Mouse (Mus musculus): ENCODE data around the gene Gckr. TPM values are rescaled to one million over a fixed set of nuclear protein-coding genes. Genes with fewer than 3 reads are reported as not detected.
A peak's percentile ranks its signal among the peaks of the same experiment; 100 is the strongest.

Gene Gckr
- polyA plus RNA-seq, 2 experiments = 13.3 to 16.4 TPM

GRCm38 (mm10) chr5:31291361-31291688, 5.9 kb upstream of the Gckr start:
- Histone ChIP-seq H3K27me3 (ENCODE audit: control insufficient read depth, insufficient read depth, low read length) (peaks cover 20% of the 10 kb centered on the region), H3K4me2 (ENCODE audit: low read depth) (peak overlapping the region; percentile 94), H3K36me3 (replicated peaks; ENCODE audit: control insufficient read depth, insufficient read depth, low read depth) (no peaks in the 10 kb centered on the region), H3K4me1 (replicated peaks; ENCODE audit: control insufficient read depth in 2 of 2, insufficient read depth in 2 of 2, low read length in 1 of 2) (peaks cover 6 to 16% of the 10 kb centered on the region in 2 experiments), H3K9me3 (ENCODE audit: control insufficient read depth, low read length) (no peaks in the 10 kb centered on the region), H3K9ac (replicated peaks) (peak overlapping the region; percentile 71), H3K4me3 (ENCODE audit: insufficient read depth in 1 of 2, low read depth in 2 of 2, low read length in 2 of 2) (peak overlapping the region; percentile 70 to 83), H3K27ac (peak overlapping the region; percentile 66)
- WGBS (ENCODE audit: insufficient replicate concordance) = 5% methylated on average over 9 of the region's 9 CpGs
- no peak for DNase-seq (ENCODE audit: low read depth in 3 of 3, low spot score in 3 of 3)
- no peak for TF ChIP-seq EP300 (IDR thresholded peaks at IDR 0.05; ENCODE audit: low read depth)
- no peak for TF ChIP-seq CTCF (IDR thresholded peaks at IDR 0.05; ENCODE audit: low read depth)
- peak; percentile 60 for ATAC-seq (ENCODE audit: insufficient read depth)

- ATAC-seq (ENCODE audit: insufficient read depth) (no peak), DNase-seq (ENCODE audit: low read depth in 3 of 3, low spot score in 3 of 3) (no peak)
- H3K4me2 ChIP-seq (ENCODE audit: low read depth) = peak overlapping the region; percentile 53
- H3K27me3 ChIP-seq (ENCODE audit: control insufficient read depth, insufficient read depth, low read length) = peaks cover 32% of the 10 kb centered on the region
- H3K9me3 ChIP-seq (ENCODE audit: control insufficient read depth, low read length) = no peaks in the 10 kb centered on the region
- no peak overlapping the region for H3K27ac ChIP-seq
- WGBS (ENCODE audit: insufficient replicate concordance) = 15% methylated on average over 29 of the region's 29 CpGs
- H3K36me3 ChIP-seq (replicated peaks; ENCODE audit: control insufficient read depth, insufficient read depth, low read depth) = no peaks in the 10 kb centered on the region
- no peak overlapping the region for H3K9ac ChIP-seq (replicated peaks)
- no peak for TF ChIP-seq CTCF (IDR thresholded peaks at IDR 0.05; ENCODE audit: low read depth)
- TF ChIP-seq EP300 (IDR thresholded peaks at IDR 0.05; ENCODE audit: low read depth) = no peak
- H3K4me1 ChIP-seq (replicated peaks; ENCODE audit: control insufficient read depth in 2 of 2, insufficient read depth in 2 of 2, low read length in 1 of 2) = peaks cover 5 to 12% of the 10 kb centered on the region in 2 experiments
- H3K4me3 ChIP-seq (ENCODE audit: insufficient read depth in 1 of 2, low read depth in 2 of 2, low read length in 2 of 2) = peak overlapping the region; percentile 36 to 47
Measured at GRCm38 (mm10) chr5:31294964-31295605, 2.2 kb upstream of the Gckr start.

GRCm38 (mm10) chr5:31295606-31296141, 1.6 kb upstream of the Gckr start, which contains the start of gene Fndc4:
Gene Fndc4 (minus strand): TSS chr5:31296080.
- H3K9me3 ChIP-seq (ENCODE audit: control insufficient read depth, low read length) = no peaks in the 10 kb centered on the region
- peak within 1 kb of the TSS; percentile 36 to 47 for H3K4me3 ChIP-seq (ENCODE audit: insufficient read depth in 1 of 2, low read depth in 2 of 2, low read length in 2 of 2)
- H3K27me3 ChIP-seq (ENCODE audit: control insufficient read depth, insufficient read depth, low read length) = peaks cover 32% of the 10 kb centered on the region
- DNase-seq (ENCODE audit: low read depth in 3 of 3, low spot score in 3 of 3) (no peak), ATAC-seq (ENCODE audit: insufficient read depth) (no peak)
- H3K27ac ChIP-seq = no peak within 1 kb of the TSS
- H3K4me2 ChIP-seq (ENCODE audit: low read depth) = peak within 1 kb of the TSS; percentile 53
- TF ChIP-seq CTCF (IDR thresholded peaks at IDR 0.05; ENCODE audit: low read depth) = no peak
- H3K36me3 ChIP-seq (replicated peaks; ENCODE audit: control insufficient read depth, insufficient read depth, low read depth) = no peaks in the 10 kb centered on the region
- H3K4me1 ChIP-seq (replicated peaks; ENCODE audit: control insufficient read depth in 2 of 2, insufficient read depth in 2 of 2, low read length in 1 of 2) = peaks cover 3 to 6% of the 10 kb centered on the region in 2 experiments
- 0 out of 2 replicates have a peak within 1 kb of the TSS, but pooled peaks have one; percentile 12 for H3K9ac ChIP-seq (replicated peaks)
- WGBS (ENCODE audit: insufficient replicate concordance) = 1% methylated on average over 40 of the region's 46 CpGs

GRCm38 (mm10) chr5:31297981-31298380, 738 bp downstream of the Gckr start:
- WGBS (ENCODE audit: insufficient replicate concordance) = 46% methylated on average over 3 of the region's 3 CpGs
- Histone ChIP-seq H3K27me3 (ENCODE audit: control insufficient read depth, insufficient read depth, low read length) (peaks cover 32% of the 10 kb centered on the region), H3K27ac (no peak overlapping the region), H3K9ac (replicated peaks) (no peak overlapping the region), H3K36me3 (replicated peaks; ENCODE audit: control insufficient read depth, insufficient read depth, low read depth) (no peaks in the 10 kb centered on the region), H3K4me1 (replicated peaks; ENCODE audit: control insufficient read depth in 2 of 2, insufficient read depth in 2 of 2, low read length in 1 of 2) (peaks cover 0 to 1% of the 10 kb centered on the region in 2 experiments; a peak in 1 of 4 replicates), H3K4me2 (ENCODE audit: low read depth) (no peak overlapping the region), H3K9me3 (ENCODE audit: control insufficient read depth, low read length) (no peaks in the 10 kb centered on the region), H3K4me3 (ENCODE audit: insufficient read depth in 1 of 2, low read depth in 2 of 2, low read length in 2 of 2) (no peak overlapping the region)
- TF ChIP-seq EP300 (IDR thresholded peaks at IDR 0.05; ENCODE audit: low read depth) (no peak), CTCF (IDR thresholded peaks at IDR 0.05; ENCODE audit: low read depth) (no peak)
- no peak for DNase-seq (ENCODE audit: low read depth in 3 of 3, low spot score in 3 of 3)
- ATAC-seq (ENCODE audit: insufficient read depth) = no peak

- TF ChIP-seq EP300 (IDR thresholded peaks at IDR 0.05; ENCODE audit: low read depth) (no peak), CTCF (IDR thresholded peaks at IDR 0.05; ENCODE audit: low read depth) (no peak)
- 16% methylated on average over 2 of the region's 2 CpGs for WGBS (ENCODE audit: insufficient replicate concordance)
- H3K4me2 ChIP-seq (ENCODE audit: low read depth) = no peak overlapping the region
Measured at GRCm38 (mm10) chr5:31298486-31298885, 1.2 kb downstream of the Gckr start.

More at GRCm38 (mm10) chr5:31298486-31298885, 1.2 kb downstream of the Gckr start:
- no peaks in the 10 kb centered on the region for H3K36me3 ChIP-seq (replicated peaks; ENCODE audit: control insufficient read depth, insufficient read depth, low read depth)
- no peak overlapping the region for H3K4me3 ChIP-seq (ENCODE audit: insufficient read depth in 1 of 2, low read depth in 2 of 2, low read length in 2 of 2)
- H3K9me3 ChIP-seq (ENCODE audit: control insufficient read depth, low read length) = no peaks in the 10 kb centered on the region
- no peak overlapping the region for H3K9ac ChIP-seq (replicated peaks)
- no peak for ATAC-seq (ENCODE audit: insufficient read depth)
- peaks cover 32% of the 10 kb centered on the region for H3K27me3 ChIP-seq (ENCODE audit: control insufficient read depth, insufficient read depth, low read length)
- H3K4me1 ChIP-seq (replicated peaks; ENCODE audit: control insufficient read depth in 2 of 2, insufficient read depth in 2 of 2, low read length in 1 of 2) = peaks cover 0 to 1% of the 10 kb centered on the region in 2 experiments; a peak in 1 of 4 replicates
- H3K27ac ChIP-seq = no peak overlapping the region
- DNase-seq (ENCODE audit: low read depth in 3 of 3, low spot score in 3 of 3) = no peak

All from liver, embryonic 14.5 days (tissue).